In genomic region chr1:161143216-161143615, GRCm38 (mm10) we compare ENCODE assay signal across 10 mouse cellular contexts. TPM values are rescaled to one million over a fixed set of nuclear protein-coding genes. Genes with fewer than 3 reads are reported as not detected.
A peak's percentile ranks its signal among the peaks of the same experiment; 100 is the strongest.
DNase-seq lines count a peak whose midpoint lies in the region; ATAC-seq lines count a peak whose summit lies in the region.
"Had no signal": no experiment of that assay in that cellular context is flagged by ENCODE, and none has a peak within 500 bp of the region (broad histone marks: within the 10 kb centered on the region; RNA-seq: fewer than 3 reads in every experiment).

No protein-coding gene starts in this region.

- no peaks in the 10 kb centered on the region for H3K36me3 ChIP-seq in hindbrain, embryonic 15.5 days
- no peaks in the 10 kb centered on the region for H3K36me3 ChIP-seq in neural tube, embryonic 14.5 days (ENCODE audit: control insufficient read depth, insufficient read depth, low read length)

- intact Hi-C loops in left cerebral cortex, postnatal 14 days (cut with DNase I) = no loop called here
- intact Hi-C loops in left cerebral cortex, postnatal 10 days (cut with DNase I) = no loop called here

- no peak; the same call in 1 of the 2 replicates for ATAC-seq in hindbrain, embryonic 15.5 days (ENCODE audit: low FRiP score, low read depth)
- ATAC-seq in neural tube, embryonic 14.5 days (ENCODE audit: low read depth) = no peak

- H3K27me3 ChIP-seq in hindbrain, embryonic 15.5 days = no peaks in the 10 kb centered on the region; the same call in 1 of the 2 replicates
- no peaks in the 10 kb centered on the region for H3K27me3 ChIP-seq in neural tube, embryonic 14.5 days (ENCODE audit: control insufficient read depth, insufficient read depth, low read length)

- H3K4me1 ChIP-seq in hindbrain, embryonic 15.5 days (replicated peaks) = peaks cover 10% of the 10 kb centered on the region; the same call in 1 of the 2 replicates
- no peaks in the 10 kb centered on the region for H3K4me1 ChIP-seq in neural tube, embryonic 14.5 days (ENCODE audit: control insufficient read depth, insufficient read depth, low read length)

- no peak overlapping the region; the same call in 1 of the 2 replicates for H3K9ac ChIP-seq in hindbrain, embryonic 15.5 days
- H3K9ac ChIP-seq in neural tube, embryonic 14.5 days (replicated peaks; ENCODE audit: low read depth, low read length) = no peak overlapping the region

- H3K4me3 ChIP-seq in hindbrain, embryonic 15.5 days = peak overlapping the region; percentile 64
- H3K4me3 ChIP-seq in neural tube, embryonic 14.5 days (ENCODE audit: low read depth, low read length) = peak overlapping the region; percentile 31; the same call in 1 of the 2 replicates

- no peak overlapping the region for H3K27ac ChIP-seq in hindbrain, embryonic 15.5 days (replicated peaks)
- no peak overlapping the region for H3K27ac ChIP-seq in neural tube, embryonic 14.5 days (ENCODE audit: low read depth, low read length)

- peak overlapping the region; percentile 83 for H3K4me2 ChIP-seq in hindbrain, embryonic 15.5 days
- peak overlapping the region; percentile 52 for H3K4me2 ChIP-seq in neural tube, embryonic 14.5 days (ENCODE audit: low read depth, low read length)

- no peaks in the 10 kb centered on the region for H3K9me3 ChIP-seq in hindbrain, embryonic 15.5 days
- H3K9me3 ChIP-seq in neural tube, embryonic 14.5 days (ENCODE audit: control insufficient read depth, low read length) = no peaks in the 10 kb centered on the region

- peak; percentile 14 to 20 for DNase-seq in frontal cortex, postnatal 36 days (ENCODE audit: low spot score in 2 of 2)
- DNase-seq in frontal cortex, postnatal 14 days (ENCODE audit: low spot score in 2 of 2) = no peak
- peak; percentile 6 to 62 for DNase-seq in left cerebral cortex, postnatal 14 days (ENCODE audit: low spot score in 2 of 2)
- no peak for DNase-seq in left cerebral cortex, postnatal 10 days (ENCODE audit: extremely low spot score in 1 of 2, low spot score in 2 of 2)
- no peak for DNase-seq in lung, postnatal 25 days (ENCODE audit: low spot score)
- no peak for DNase-seq in adrenal gland, adult 2 months

- 88% methylated on average over 7 of the region's 7 CpGs for WGBS in hindbrain, embryonic 15.5 days
- 91% methylated on average over 7 of the region's 7 CpGs for WGBS in neural tube, embryonic 14.5 days

RNA-seq across cellular contexts. Expression of gene Ankrd45, which starts 0.7 kb away (rescaled TPM):
- total RNA-seq in left cerebral cortex, postnatal 14 days (2021) = 10 to 100 TPM; 37.0 to 39.0 TPM
- 10 to 100 TPM; 39.6 to 45.7 TPM for total RNA-seq in left cerebral cortex, postnatal 10 days (2021)
- polyA plus RNA-seq in hindbrain, embryonic 15.5 days (2015; fragmentation: Nextera tagmentation; extraction: Ambion mirVana) = 23.6 and 27.7 TPM in 2 replicates
- polyA plus RNA-seq in neural tube, embryonic 14.5 days (2014; fragmentation: Nextera tagmentation; extraction: Ambion mirVana) = 24.6 and 28.3 TPM in 2 replicates
- 1 to 10 TPM; 4.4 to 8.3 TPM for total RNA-seq in adrenal gland, adult 2 months (2021)
- polyA plus RNA-seq in adrenal gland, adult 2 months (2012; rRNA removed) = 0.37 and 0.58 TPM in 2 replicates
- total RNA-seq: liver, adult 2 months had no signal
- polyA plus RNA-seq: erythroblast, embryonic 14.5 days; liver, adult 2 months had no signal

RNA-seq across cellular contexts. Expression of gene Klhl20, which starts 11.9 kb away (rescaled TPM):
- total RNA-seq in left cerebral cortex, postnatal 14 days (2021) = 10 to 100 TPM; 17.6 to 18.1 TPM
- total RNA-seq in left cerebral cortex, postnatal 10 days (2021) = 10 to 100 TPM; 19.5 to 20.1 TPM
- polyA plus RNA-seq in hindbrain, embryonic 15.5 days (2015; fragmentation: Nextera tagmentation; extraction: Ambion mirVana) = 16.0 and 18.9 TPM in 2 replicates
- 22.6 and 25.3 TPM in 2 replicates for polyA plus RNA-seq in neural tube, embryonic 14.5 days (2014; fragmentation: Nextera tagmentation; extraction: Ambion mirVana)
- total RNA-seq in adrenal gland, adult 2 months (2021) = 10 to 100 TPM; 14.1 to 17.2 TPM
- polyA plus RNA-seq in adrenal gland, adult 2 months (2012; rRNA removed) = 2.9 and 4.4 TPM in 2 replicates

RNA-seq across cellular contexts. Expression of gene Tex50, which starts 15.9 kb away (rescaled TPM):
- not detected for total RNA-seq in left cerebral cortex, postnatal 14 days (2021)
- not detected for total RNA-seq in left cerebral cortex, postnatal 10 days (2021)
- 0.83 and 1.1 TPM in 2 replicates for polyA plus RNA-seq in hindbrain, embryonic 15.5 days (2015; fragmentation: Nextera tagmentation; extraction: Ambion mirVana)
- 0.22 and 0.58 TPM in 2 replicates for polyA plus RNA-seq in neural tube, embryonic 14.5 days (2014; fragmentation: Nextera tagmentation; extraction: Ambion mirVana)
- total RNA-seq in adrenal gland, adult 2 months (2021) = not detected
- not detected in 2 replicates for polyA plus RNA-seq in adrenal gland, adult 2 months (2012; rRNA removed)
- total RNA-seq: liver, adult 2 months had no signal
- polyA plus RNA-seq: erythroblast, embryonic 14.5 days; liver, adult 2 months had no signal

Comparison
In these comparisons a context has a peak if more than half of its experiments do, and no peak if none do; other contexts are left out.
1. DNase-seq: peak in frontal cortex, postnatal 36 days (2 of 2) and left cerebral cortex, postnatal 14 days (2 of 2); none in frontal cortex, postnatal 14 days (0 of 2), left cerebral cortex, postnatal 10 days (0 of 2), lung, postnatal 25 days (single experiment) and adrenal gland, adult 2 months (single experiment).
2. RNA of gene Ankrd45, which starts 0.7 kb away (total RNA-seq): 39.6 to 45.7 TPM in left cerebral cortex, postnatal 10 days and 37.0 to 39.0 TPM in left cerebral cortex, postnatal 14 days; 4.4 to 8.3 TPM in adrenal gland, adult 2 months; every median in the first group is over 4 times any median in the second.